Mouse (Mus musculus): ENCODE data around the gene Bst1. TPM values are rescaled to one million over a fixed set of nuclear protein-coding genes. Genes with fewer than 3 reads are reported as not detected.

Bst1 gene
- total RNA-seq, 2 experiments from 2014 or later: 0.30 TPM; not detected in 1

Other genes starting within 250 kb of the Bst1 start
- gene Cc2d2a, start 156.5 kb upstream of the Bst1 start, total RNA-seq (2021): 10 to 100 TPM; 12.2 to 12.8 TPM
- gene Fbxl5, start 2.8 kb downstream of the Bst1 start, total RNA-seq (2021): 10 to 100 TPM; 76.6 to 83.0 TPM
- 1 to 10 TPM; 3.5 to 3.8 TPM for gene Cd38, start 49.7 kb downstream of the Bst1 start, total RNA-seq (2021)
- 10 to 100 TPM; 11.0 to 12.1 TPM for gene Gm7879, start 94.3 kb downstream of the Bst1 start, total RNA-seq (2021)
- 1 to 10 TPM; 5.5 to 6.8 TPM for gene Fgfbp1, start 162.9 kb downstream of the Bst1 start, total RNA-seq (2021)

Data from left cerebral cortex, postnatal 14 days (tissue).